Mouse (Mus musculus) cerebellum, postnatal 36 days (tissue): ENCODE data around the gene Gm14288.
"Not testable (repeated sequence)": the region's sequence is repeated elsewhere in the genome, so short reads cannot be mapped to it uniquely, and the experiment has no call there.

ENCODE experiments used
- DNase-seq, 2 experiments: peaks; one replicate each; pipeline ENCODE4 v3.0.0; 2021 to 2022; ENCODE audit warnings: mixed read lengths in 2 of 2

The Gm14288 gene

DNA sequence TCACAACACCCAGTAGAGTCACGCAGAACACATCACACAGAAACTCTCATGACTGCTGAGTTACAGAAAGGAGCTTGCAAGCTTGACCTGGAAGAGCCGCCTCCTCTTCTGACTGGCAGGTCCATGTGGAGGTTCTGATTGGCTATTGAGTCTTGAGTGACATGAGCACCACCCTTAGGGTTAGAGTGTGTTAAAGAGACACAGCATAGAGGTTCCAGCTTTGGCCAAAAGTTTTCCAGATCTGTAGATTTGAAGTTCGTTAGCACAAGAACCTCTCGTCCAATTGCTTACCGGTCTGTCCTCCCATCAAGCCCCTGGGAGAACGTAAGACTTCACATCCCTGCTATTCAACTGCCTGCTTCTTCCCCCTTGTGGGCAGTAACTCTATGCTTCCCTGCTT lies at the start of gene Gm14288:
Gm14288 (minus strand) TSS at position 101 of the 400 bp plus-strand sequence.
- DNase-seq: not testable (repeated sequence)

DNA sequence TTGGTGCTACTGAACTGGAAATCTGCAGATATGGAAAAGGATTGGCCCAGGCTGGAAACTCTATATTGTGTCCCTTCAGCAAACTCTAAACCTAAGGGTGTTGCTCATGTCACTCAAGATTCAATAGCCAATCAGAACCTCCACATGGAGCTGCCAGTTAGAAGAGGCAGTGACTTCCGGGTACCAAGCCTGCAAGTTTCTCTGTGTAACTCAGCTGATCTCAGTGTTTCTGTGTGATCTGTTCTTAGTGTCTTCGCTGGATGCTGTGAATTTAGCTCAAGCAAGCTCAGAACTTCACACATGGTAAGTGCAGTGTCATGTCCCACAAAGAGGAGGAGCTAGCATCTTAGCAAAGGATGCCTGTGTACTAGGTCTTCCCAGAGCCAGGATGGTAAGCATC lies 59.7 kb downstream of the Gm14288 start, which contains the start of gene Gm2007:
Gm2007 (plus strand) TSS at position 301 of the 400 bp plus-strand sequence.
- DNase-seq: not testable (repeated sequence)
